Mouse (Mus musculus) spleen, embryonic (tissue): ENCODE data around the gene Dynlrb2.

Experiments
- CTCF ChIA-PET: fragments of 350-600 bp; sonication (Branson Sonifier 250); formaldehyde crosslinking; loops from one replicate; lab custom pipeline; 2022; lab: Charles Lee

The Dynlrb2 gene

DNA sequence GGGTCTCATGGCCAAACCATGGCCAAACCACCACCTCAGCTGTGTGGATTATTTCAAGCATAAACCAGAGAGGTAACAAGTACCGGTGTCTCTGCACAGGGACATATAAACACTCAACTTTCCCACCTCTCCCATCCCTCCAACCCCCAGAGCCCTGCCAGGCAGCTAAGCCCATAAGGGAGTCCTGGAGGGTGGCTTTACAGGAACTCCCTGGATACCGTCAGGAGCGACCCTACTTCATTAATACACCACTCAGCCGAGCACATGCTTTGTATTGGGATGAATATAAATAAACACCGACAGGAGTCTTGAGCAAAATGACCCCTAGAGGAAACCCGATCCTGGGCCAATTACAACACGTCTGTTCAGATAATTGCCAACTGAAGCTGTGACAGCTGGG is 34.0 kb downstream of the Dynlrb2 start:
- CTCF ChIA-PET = no interaction called here

DNA sequence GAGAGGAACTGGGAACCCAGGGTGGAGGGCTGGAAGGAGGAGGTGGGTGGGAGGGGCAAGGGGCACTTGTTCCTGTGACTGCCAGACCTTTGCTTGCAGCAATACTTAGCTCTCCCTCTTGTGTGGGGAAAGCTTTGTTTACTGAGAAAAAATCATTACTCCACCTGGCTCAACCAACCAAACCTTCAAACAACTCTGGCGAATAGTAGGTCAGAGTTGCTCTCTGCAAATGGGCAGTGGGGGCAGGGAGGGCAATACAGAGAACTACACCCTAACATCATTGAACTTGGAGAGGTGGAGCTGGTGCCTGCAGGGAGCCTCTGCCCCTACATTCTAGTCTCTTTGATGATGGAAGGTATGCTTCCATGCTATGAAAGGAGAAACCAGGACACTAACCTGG is 35.4 kb downstream of the Dynlrb2 start:
- CTCF ChIA-PET = no interaction called here

DNA sequence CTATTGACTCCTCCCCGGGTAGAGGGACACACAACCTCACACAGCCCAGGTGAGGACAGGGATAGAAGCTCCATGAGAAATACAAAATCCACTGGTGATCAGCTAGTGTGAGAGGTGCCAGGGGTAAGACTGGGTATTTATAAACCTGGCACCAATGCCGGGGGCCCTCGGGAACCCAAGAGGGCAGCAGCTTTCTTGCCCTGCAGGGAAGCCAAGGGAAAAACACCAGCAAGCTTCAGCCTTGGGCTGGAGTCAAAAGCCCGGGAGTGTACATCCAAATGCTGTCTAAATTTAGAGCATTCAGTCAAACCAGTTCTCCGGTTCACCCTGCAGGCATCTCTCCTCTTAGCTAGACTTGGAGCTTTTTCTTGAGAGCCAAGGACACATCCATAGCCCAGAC is 38.1 kb downstream of the Dynlrb2 start:
- CTCF ChIA-PET = interaction anchor here (0.7 kb wide), 1 partner anchor 1003 kb away, joined by 7 read pairs; no protein-coding TSS in a partner anchor

DNA sequence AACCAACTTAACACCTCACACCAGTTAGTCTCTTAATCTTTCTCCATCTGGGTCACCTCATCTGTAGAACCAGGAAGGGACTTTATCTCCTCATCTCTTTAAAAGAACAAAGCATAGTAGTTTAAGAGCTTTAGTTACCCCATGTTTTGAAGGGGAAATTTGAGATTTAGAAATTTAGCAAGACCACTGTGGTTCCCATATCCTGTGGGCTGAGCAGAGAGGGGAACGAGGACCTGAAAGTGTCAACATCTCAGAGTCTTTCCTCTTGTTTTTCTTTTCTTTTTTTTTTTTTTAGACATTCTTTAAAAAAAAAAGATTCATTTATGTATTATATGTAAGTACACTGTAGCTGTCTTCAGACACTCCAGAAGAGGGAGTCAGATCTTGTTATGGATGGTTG is 38.6 kb downstream of the Dynlrb2 start:
- CTCF ChIA-PET = interaction anchor here (0.7 kb wide), 1 partner anchor 1002 kb away, joined by 7 read pairs; no protein-coding TSS in a partner anchor

DNA sequence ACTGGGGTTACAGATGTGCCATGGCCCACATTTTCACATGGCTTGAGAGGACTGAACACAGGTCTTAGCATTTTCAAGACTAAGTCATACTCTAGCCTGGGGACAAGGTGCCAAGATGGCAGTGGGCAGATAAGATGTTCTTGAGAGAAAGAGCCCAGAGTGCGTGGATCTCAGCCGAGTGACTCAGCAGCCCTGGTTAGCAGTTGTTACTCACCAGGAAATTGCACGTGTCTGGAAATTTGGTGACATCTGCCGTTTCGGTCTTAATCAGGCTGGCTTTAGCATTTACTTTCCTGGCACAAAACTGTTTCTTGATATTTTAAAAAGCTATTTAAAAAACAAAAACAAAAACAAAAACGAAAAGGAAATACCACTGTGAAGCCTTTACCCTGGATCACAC is 47.5 kb downstream of the Dynlrb2 start:
- CTCF ChIA-PET = interaction anchor here (0.6 kb wide), 1 partner anchor 81 kb away, joined by 3 read pairs; no protein-coding TSS in a partner anchor

DNA sequence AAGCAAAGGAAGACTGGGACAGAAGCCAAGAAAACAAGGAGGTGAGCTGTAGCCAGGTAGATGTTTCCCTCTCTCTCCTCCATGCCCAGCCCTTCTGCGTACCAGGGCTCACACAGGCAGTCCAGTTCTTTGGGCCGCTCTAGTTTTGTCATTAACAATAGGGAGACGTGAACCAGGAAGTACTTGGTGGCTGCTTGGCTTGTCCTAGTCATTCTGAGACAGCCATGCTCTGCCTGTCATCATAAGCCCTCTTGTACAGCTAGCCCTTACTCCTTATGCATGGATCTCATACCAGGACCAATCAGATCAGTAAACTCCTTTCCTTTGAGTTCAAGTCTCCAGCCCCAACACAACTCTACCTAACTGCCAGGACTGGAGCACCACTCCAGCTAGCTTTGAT is 48.0 kb downstream of the Dynlrb2 start:
- CTCF ChIA-PET = no interaction called here
